Mouse (Mus musculus) natural killer cell, adult 2 months (primary cell): Measurements from ENCODE around the gene Ctsl.
A peak's percentile ranks its signal among the peaks of the same experiment; 100 is the strongest.

ENCODE experiments used
- DNase-seq, 2 experiments: peaks; one replicate each; pipeline ENCODE4 v3.0.0; 2022; ENCODE audit warnings: low spot score in 2 of 2

Ctsl gene

GRCm38 (mm10) chr13:64373695-64374094, 3.0 kb upstream of the Ctsl start:
- no peak for DNase-seq

GRCm38 (mm10) chr13:64369805-64370172, 901 bp downstream of the Ctsl start:
- DNase-seq, result no peak

- no peak for DNase-seq
Measured at GRCm38 (mm10) chr13:64368596-64368995, 2.1 kb downstream of the Ctsl start.

- no peak for DNase-seq
Measured at GRCm38 (mm10) chr13:64367615-64368014, 3.1 kb downstream of the Ctsl start.

- DNase-seq, result no peak
Measured at GRCm38 (mm10) chr13:64365326-64365725, 5.4 kb downstream of the Ctsl start.

- peak; percentile 1 to 32 for DNase-seq
Measured at GRCm38 (mm10) chr13:64364258-64364657, 6.4 kb downstream of the Ctsl start.

- no peak for DNase-seq
Measured at GRCm38 (mm10) chr13:64362139-64362538, 8.6 kb downstream of the Ctsl start.

GRCm38 (mm10) chr13:64361020-64361419, 9.7 kb downstream of the Ctsl start:
- DNase-seq, result no peak

GRCm38 (mm10) chr13:64359702-64360101, 11.0 kb downstream of the Ctsl start:
- DNase-seq, result no peak

- DNase-seq, result no peak
Measured at GRCm38 (mm10) chr13:64358476-64358875, 12.2 kb downstream of the Ctsl start.

GRCm38 (mm10) chr13:64357389-64357788, 13.3 kb downstream of the Ctsl start:
- DNase-seq, result no peak

GRCm38 (mm10) chr13:64349474-64349873, 21.2 kb downstream of the Ctsl start:
- no peak for DNase-seq

GRCm38 (mm10) chr13:64344082-64344501, 26.6 kb downstream of the Ctsl start:
- DNase-seq, result no peak

- no peak for DNase-seq
Measured at GRCm38 (mm10) chr13:64343598-64343997, 27.1 kb downstream of the Ctsl start.

- no peak for DNase-seq
Measured at GRCm38 (mm10) chr13:64335546-64336132, 35.1 kb downstream of the Ctsl start.

- no peak for DNase-seq
Measured at GRCm38 (mm10) chr13:64333102-64333501, 37.6 kb downstream of the Ctsl start.

GRCm38 (mm10) chr13:64332321-64332720, 38.4 kb downstream of the Ctsl start:
- DNase-seq, result no peak

GRCm38 (mm10) chr13:64322561-64323281, 48.0 kb downstream of the Ctsl start:
- no peak for DNase-seq

GRCm38 (mm10) chr13:64320334-64320733, 50.4 kb downstream of the Ctsl start:
- DNase-seq, result no peak

- DNase-seq, result no peak
Measured at GRCm38 (mm10) chr13:64319782-64320181, 50.9 kb downstream of the Ctsl start.

GRCm38 (mm10) chr13:64318355-64318754, 52.3 kb downstream of the Ctsl start:
- no peak for DNase-seq

GRCm38 (mm10) chr13:64315483-64316050, 55.1 kb downstream of the Ctsl start:
- peak; percentile 16 to 32 for DNase-seq

- no peak for DNase-seq
Measured at GRCm38 (mm10) chr13:64314041-64314440, 56.6 kb downstream of the Ctsl start.
